Mouse (Mus musculus) natural killer cell, adult 2 months (primary cell): ENCODE data around the gene Nr1d1.

Experiments used
- DNase-seq, 2 experiments: peaks; one replicate each; pipeline ENCODE4 v3.0.0; 2022; ENCODE audit warnings: low spot score in 2 of 2

Gene Nr1d1

GRCm38 (mm10) chr11:98774582-98775347 lies at the start of gene Nr1d1:
Gene Nr1d1 (minus strand): TSS chr11:98775333.
- DNase-seq, result no peak

- DNase-seq, result no peak
These were observed 45.8 kb upstream of the Nr1d1 start for GRCm38 (mm10) chr11:98820968-98821367.

GRCm38 (mm10) chr11:98816706-98817239 lies 41.6 kb upstream of the Nr1d1 start:
- peak in 1 of 2 experiments; percentile 26 for DNase-seq

GRCm38 (mm10) chr11:98810686-98811085 lies 35.6 kb upstream of the Nr1d1 start:
- DNase-seq, result no peak

- DNase-seq, result peak; percentile 98 to 99
These were observed 34.5 kb upstream of the Nr1d1 start for GRCm38 (mm10) chr11:98809457-98810290.

GRCm38 (mm10) chr11:98808417-98808816 lies 33.3 kb upstream of the Nr1d1 start:
- DNase-seq, result no peak

GRCm38 (mm10) chr11:98804605-98805004 lies 29.5 kb upstream of the Nr1d1 start, which contains the start of gene Casc3:
Gene Casc3 (plus strand): TSS chr11:98804905.
- no peak for DNase-seq

- no peak for DNase-seq
These were observed 22.8 kb upstream of the Nr1d1 start for GRCm38 (mm10) chr11:98797909-98798308.

GRCm38 (mm10) chr11:98797306-98797705 lies 22.2 kb upstream of the Nr1d1 start:
- DNase-seq, result no peak

GRCm38 (mm10) chr11:98796515-98797216 lies 21.5 kb upstream of the Nr1d1 start:
- peak; percentile 26 to 54 for DNase-seq

- peak; percentile 49 to 57 for DNase-seq
These were observed 20.8 kb upstream of the Nr1d1 start for GRCm38 (mm10) chr11:98795714-98796514.

GRCm38 (mm10) chr11:98795015-98795713 lies 20.0 kb upstream of the Nr1d1 start, which contains the start of gene Msl1:
Gene Msl1 (plus strand): TSS chr11:98795516.
- peak; percentile 76 to 82 for DNase-seq

GRCm38 (mm10) chr11:98794469-98795014 lies 19.4 kb upstream of the Nr1d1 start:
- peak in 1 of 2 experiments; percentile 41 for DNase-seq

- DNase-seq, result no peak
These were observed 16.9 kb upstream of the Nr1d1 start for GRCm38 (mm10) chr11:98792081-98792480.

GRCm38 (mm10) chr11:98791448-98791847 lies 16.3 kb upstream of the Nr1d1 start:
- DNase-seq, result no peak

- DNase-seq, result no peak
These were observed 15.6 kb upstream of the Nr1d1 start for GRCm38 (mm10) chr11:98790631-98791205.

- DNase-seq, result no peak
These were observed 14.7 kb upstream of the Nr1d1 start for GRCm38 (mm10) chr11:98789824-98790223.

- DNase-seq, result no peak
These were observed 14.2 kb upstream of the Nr1d1 start for GRCm38 (mm10) chr11:98789219-98789807.

- DNase-seq, result peak; percentile 87 to 90
These were observed 13.6 kb upstream of the Nr1d1 start for GRCm38 (mm10) chr11:98788550-98789218.
